Mouse (Mus musculus) olfactory bulb, adult 2 months (tissue): Measurements from ENCODE around the gene Pla2g4e. TPM values are rescaled to one million over a fixed set of nuclear protein-coding genes. Genes with fewer than 3 reads are reported as not detected.

Source experiments
- H3K27ac ChIP-seq: fragments of 200-500 bp; 2 replicates; pipeline ENCODE4 v1.5.1; 2012; ENCODE audit warnings: low read depth, low read length; ENCODE audit not compliant: insufficient read depth
- H3K4me1 ChIP-seq: fragments of 200-500 bp; 2 replicates; pipeline ENCODE4 v1.6.1; 2012; ENCODE audit warnings: low read length; ENCODE audit not compliant: control insufficient read depth, insufficient read depth
- H3K4me3 ChIP-seq: fragments of 200-500 bp; 2 replicates; pipeline ENCODE4 v1.5.1; 2012; ENCODE audit warnings: mild to moderate bottlenecking, low read depth, low read length, moderate library complexity; ENCODE audit not compliant: insufficient read depth
- CTCF ChIP-seq: fragments of 200-500 bp; IDR thresholded peaks from 2 replicates; pipeline ENCODE4 v1.5.1; 2012; ENCODE audit warnings: low read depth, mild to moderate bottlenecking, low read length, moderate library complexity; ENCODE audit not compliant: insufficient read depth
- POLR2A ChIP-seq: fragments of 200-500 bp; IDR thresholded peaks from 2 replicates; pipeline ENCODE4 v1.6.1; 2012; ENCODE audit warnings: mild to moderate bottlenecking, low read depth, low read length, moderate library complexity; ENCODE audit not compliant: insufficient read depth
- WGBS: fragments of 180-500 bp; shearing (Covaris S2); methylation state at CpG from one replicate; pipeline ENCODE4 v1.1.7; 2018; 5-methylcytosine and 5-hydroxymethylcytosine counted together
- polyA plus RNA-seq: library from polyadenylated mRNA; stranded (reverse); fragments of >200 nt; gene quantifications from 2 replicates; pipeline ENCODE4 v1.2.4, GENCODE M21; 2012; ENCODE audit warnings: low replicate concordance; ENCODE audit not compliant: missing spikeins, insufficient read depth, insufficient read length

Pla2g4e gene
- polyA plus RNA-seq, 1 experiment = not detected

DNA sequence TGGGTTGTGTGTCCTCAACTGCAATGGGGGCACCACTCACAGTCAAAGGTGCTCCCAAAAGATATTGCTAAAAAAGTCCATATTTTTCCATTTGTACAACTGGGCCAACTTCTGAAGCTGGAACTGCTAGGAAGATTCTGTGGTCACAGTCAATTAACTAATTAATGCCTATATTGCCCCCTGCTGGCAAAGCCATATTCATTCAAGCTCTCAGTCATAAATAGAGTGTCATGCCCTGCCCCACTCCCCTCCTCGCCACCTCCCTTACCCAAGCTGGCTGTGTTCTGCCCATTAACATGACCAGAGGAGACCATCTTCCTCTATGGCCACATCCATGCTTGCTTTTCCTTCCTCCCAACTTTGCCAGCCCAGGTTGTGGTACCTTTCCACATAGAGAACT, 74.4 kb downstream of the Pla2g4e start:
- Histone ChIP-seq H3K27ac (no peak overlapping the region), H3K4me3 (no peak overlapping the region), H3K4me1 (no peaks in the 10 kb centered on the region)
- 62% methylated on average over 1 of the region's 1 CpGs for WGBS
- no peak for TF ChIP-seq CTCF
- TF ChIP-seq POLR2A = no peak

DNA sequence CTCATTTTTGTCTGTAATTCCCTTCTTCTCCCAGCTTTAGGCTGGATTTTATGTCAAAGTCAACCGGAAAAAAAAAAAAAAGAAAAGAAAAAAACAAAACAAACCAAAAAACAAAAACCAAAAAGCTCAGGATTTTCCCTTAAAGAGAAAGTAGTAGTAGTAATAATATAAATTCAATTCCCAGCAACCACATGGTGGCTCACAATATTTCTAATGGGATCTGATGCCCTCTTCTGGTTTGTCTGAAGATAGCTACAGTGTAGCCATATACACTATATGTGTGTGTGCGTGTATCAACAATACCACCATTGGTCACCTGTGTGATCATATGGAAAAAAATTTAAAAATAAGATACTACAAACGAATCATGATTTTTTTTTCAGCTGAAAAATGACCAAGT, 75.8 kb downstream of the Pla2g4e start:
- WGBS = 80% methylated on average over 3 of the region's 3 CpGs
- no peaks in the 10 kb centered on the region for H3K4me1 ChIP-seq
- H3K27ac ChIP-seq = no peak overlapping the region
- no peak overlapping the region for H3K4me3 ChIP-seq
- TF ChIP-seq POLR2A = no peak
- no peak for TF ChIP-seq CTCF

DNA sequence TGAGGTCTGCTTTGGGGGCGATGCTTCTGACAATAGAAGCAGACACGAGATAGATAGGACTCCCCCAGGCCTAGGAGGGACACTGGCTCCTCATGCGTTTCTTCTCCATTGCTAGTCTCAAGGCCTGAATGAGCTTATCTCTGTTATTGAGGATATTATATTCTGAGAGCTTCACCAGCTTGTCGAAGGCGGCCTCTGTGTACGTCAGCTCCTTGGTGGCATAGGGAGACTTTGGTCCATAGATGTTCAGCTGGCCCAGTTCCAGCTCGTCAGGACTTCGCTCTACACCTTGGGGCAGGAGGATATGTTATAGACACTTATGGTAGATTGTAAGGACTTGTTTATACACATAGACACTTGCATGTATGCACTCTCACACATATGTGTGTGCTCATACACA, 77.4 kb downstream of the Pla2g4e start:
- TF ChIP-seq POLR2A = no peak
- 90% methylated on average over 8 of the region's 8 CpGs for WGBS
- no peak overlapping the region for H3K27ac ChIP-seq
- no peak overlapping the region for H3K4me3 ChIP-seq
- no peaks in the 10 kb centered on the region for H3K4me1 ChIP-seq

DNA sequence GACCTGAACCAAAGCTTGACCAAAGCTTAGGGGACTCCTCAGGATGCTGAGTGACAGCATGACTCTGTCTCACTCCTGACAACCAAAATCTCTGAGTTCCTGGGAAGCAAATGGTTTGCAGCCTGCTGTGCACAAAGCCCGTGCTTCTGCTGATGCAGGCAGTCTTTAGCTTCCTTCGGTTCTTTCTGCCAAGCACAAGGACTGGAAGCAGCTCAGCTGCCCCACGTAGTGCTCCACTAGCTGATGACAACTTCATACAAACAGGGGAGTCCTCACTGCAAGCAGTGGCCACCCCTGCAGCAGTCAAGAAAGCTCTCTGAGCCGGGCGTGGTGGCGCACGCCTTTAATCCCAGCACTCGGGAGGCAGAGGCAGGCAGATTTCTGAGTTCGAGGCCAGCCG, 79.7 kb downstream of the Pla2g4e start:
- Histone ChIP-seq H3K4me3 (no peak overlapping the region), H3K27ac (no peak overlapping the region), H3K4me1 (no peaks in the 10 kb centered on the region)
- 87% methylated on average over 10 of the region's 10 CpGs for WGBS
- no peak for TF ChIP-seq CTCF

DNA sequence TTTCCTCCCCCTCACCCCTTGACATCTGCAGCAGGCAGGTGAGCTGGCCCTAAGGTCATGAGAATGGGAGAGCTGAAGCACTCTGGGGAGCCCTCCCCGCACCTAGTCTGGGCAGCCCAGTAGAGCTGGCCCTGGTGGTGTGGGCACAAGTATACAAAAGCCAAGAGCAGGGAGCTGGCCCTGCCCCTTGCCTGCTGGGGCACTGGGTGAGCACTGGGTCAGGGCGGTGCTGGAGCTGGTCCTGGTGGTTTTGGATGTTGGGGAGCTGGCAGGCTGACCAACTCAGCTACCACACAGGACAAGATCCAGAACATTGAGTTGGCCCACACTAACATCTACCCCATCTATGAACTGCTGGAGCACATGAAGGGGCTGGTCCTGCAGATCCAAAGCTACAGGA, 85.7 kb downstream of the Pla2g4e start:
- Histone ChIP-seq H3K4me1 (no peaks in the 10 kb centered on the region), H3K27ac (no peak overlapping the region), H3K4me3 (no peak overlapping the region)
- TF ChIP-seq POLR2A (no peak), CTCF (no peak)
- WGBS = 83% methylated on average over 2 of the region's 2 CpGs

GRCm38 (mm10) chr2:120158846-120159245, 86.3 kb downstream of the Pla2g4e start:
- Histone ChIP-seq H3K27ac (no peak overlapping the region), H3K4me3 (no peak overlapping the region), H3K4me1 (peaks cover 3% of the 10 kb centered on the region; the same call in 1 of the 2 replicates)
- WGBS = 66% methylated on average over 1 of the region's 1 CpGs
- TF ChIP-seq POLR2A = no peak
- no peak for TF ChIP-seq CTCF

- Histone ChIP-seq H3K4me3 (no peak overlapping the region), H3K27ac (no peak overlapping the region), H3K4me1 (peaks cover 6% of the 10 kb centered on the region; the same call in 1 of the 2 replicates)
- TF ChIP-seq CTCF = no peak
- TF ChIP-seq POLR2A = no peak
- WGBS = 56% methylated on average over 5 of the region's 5 CpGs
These were observed 87.1 kb downstream of the Pla2g4e start for GRCm38 (mm10) chr2:120158016-120158415.

DNA sequence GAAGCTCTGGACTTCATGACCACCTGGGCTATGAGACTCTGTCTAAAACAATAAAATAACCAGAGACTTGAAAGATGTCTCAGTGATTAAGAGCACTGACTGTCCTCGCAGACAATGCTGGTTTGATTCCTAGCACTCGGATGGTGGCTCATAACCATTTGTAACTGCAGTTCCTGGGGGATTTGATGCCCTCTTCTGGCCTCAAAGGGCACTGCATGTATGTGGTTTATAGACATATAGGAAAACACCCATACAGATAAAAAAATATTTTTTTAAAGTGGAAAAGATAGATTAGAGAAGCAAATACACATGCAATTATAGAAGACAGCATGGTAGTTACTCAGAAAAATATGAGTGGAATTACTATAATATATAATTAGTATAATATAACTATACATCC, 87.5 kb downstream of the Pla2g4e start:
- no peak overlapping the region for H3K27ac ChIP-seq
- 82% methylated on average over 2 of the region's 2 CpGs for WGBS
- TF ChIP-seq POLR2A (no peak), CTCF (no peak)

GRCm38 (mm10) chr2:120154361-120154894, 90.7 kb downstream of the Pla2g4e start, which contains the start of gene Ehd4:
TSS of gene Ehd4 (minus strand) at chr2:120154606.
- Histone ChIP-seq H3K4me3 (peak within 1 kb of the TSS; percentile 74), H3K4me1 (peaks cover 6% of the 10 kb centered on the region; the same call in 1 of the 2 replicates), H3K27ac (no peak within 1 kb of the TSS)
- TF ChIP-seq CTCF (no peak), POLR2A (0 out of 2 replicates have a peak, but pooled peaks have one; percentile 30)
- under 1% methylated on average over 53 of the region's 53 CpGs for WGBS

More for the DNA sequence above, 87.5 kb downstream of the Pla2g4e start:
- Histone ChIP-seq H3K4me1 (peaks cover 6% of the 10 kb centered on the region; the same call in 1 of the 2 replicates), H3K4me3 (no peak overlapping the region)

GRCm38 (mm10) chr2:120153586-120154360, 91.4 kb downstream of the Pla2g4e start:
- TF ChIP-seq POLR2A = no peak
- no peak for TF ChIP-seq CTCF
- Histone ChIP-seq H3K27ac (no peak overlapping the region), H3K4me3 (peak overlapping the region; percentile 74), H3K4me1 (peaks cover 6% of the 10 kb centered on the region; the same call in 1 of the 2 replicates)
- 6% methylated on average over 38 of the region's 38 CpGs for WGBS
